Comparison of ENCODE assay signal across 23 mouse cellular contexts in genomic region chr9:32852282-32852681, GRCm38 (mm10).
"Had no signal": no experiment of that assay in that cellular context is flagged by ENCODE, and none has a peak within 500 bp of the region (broad histone marks: within the 10 kb centered on the region; RNA-seq: fewer than 3 reads in every experiment).

No protein-coding gene starts in this region.

- H3K27ac ChIP-seq: kidney, postnatal 0 days; layer of hippocampus, adult 2 months; limb, embryonic 13.5 days; liver, embryonic 12.5 days; liver, embryonic 15.5 days; lung, embryonic 15.5 days; neural tube, embryonic 13.5 days; stomach, embryonic 15.5 days had no signal

- H3K4me2 ChIP-seq: limb, embryonic 13.5 days; liver, embryonic 12.5 days; liver, embryonic 15.5 days; lung, embryonic 15.5 days; midbrain, embryonic 11.5 days; neural tube, embryonic 13.5 days; stomach, embryonic 15.5 days had no signal

- H3K4me3 ChIP-seq: layer of hippocampus, adult 2 months; limb, embryonic 13.5 days; liver, embryonic 12.5 days; liver, embryonic 15.5 days; lung, embryonic 15.5 days; megakaryocyte, embryonic 14.5 days; neural tube, embryonic 13.5 days; stomach, embryonic 15.5 days had no signal

- H3K36me3 ChIP-seq: limb, embryonic 13.5 days; liver, embryonic 12.5 days; liver, embryonic 15.5 days; lung, embryonic 15.5 days; neural tube, embryonic 13.5 days; stomach, embryonic 15.5 days had no signal

- H3K27me3 ChIP-seq: limb, embryonic 13.5 days; liver, embryonic 12.5 days; liver, embryonic 15.5 days; lung, embryonic 15.5 days; neural tube, embryonic 13.5 days; stomach, embryonic 15.5 days had no signal

- ATAC-seq: liver, embryonic 12.5 days had no signal

- DNase-seq: kidney, adult 2 months; kidney, postnatal 25 days; layer of hippocampus, adult 9-11 months; liver; lung, adult 18-20 months; lung, postnatal 10 days; lung, postnatal 36 days; midbrain, embryonic 14.5 days; retina, postnatal 1 day; right cerebral cortex, postnatal 25 days; spleen, adult 18-20 months; thymus, adult 18-20 months; thymus, postnatal 4 days had no signal

- H3K9me3 ChIP-seq: limb, embryonic 13.5 days; liver, embryonic 12.5 days; liver, embryonic 15.5 days; lung, embryonic 15.5 days; megakaryocyte, embryonic 14.5 days; neural tube, embryonic 13.5 days; stomach, embryonic 15.5 days had no signal

- H3K9ac ChIP-seq: limb, embryonic 13.5 days; liver, embryonic 12.5 days; liver, embryonic 15.5 days; lung, embryonic 15.5 days; neural tube, embryonic 13.5 days; stomach, embryonic 15.5 days had no signal

- H3K4me1 ChIP-seq: liver, embryonic 12.5 days; liver, embryonic 15.5 days; lung, embryonic 15.5 days; megakaryocyte, embryonic 14.5 days; neural tube, embryonic 13.5 days; stomach, embryonic 15.5 days had no signal
